Mouse (Mus musculus): Measurements from ENCODE around the gene Gng7. TPM values are rescaled to one million over a fixed set of nuclear protein-coding genes. Genes with fewer than 3 reads are reported as not detected.
"Not testable (repeated sequence)": the region's sequence is repeated elsewhere in the genome, so short reads cannot be mapped to it uniquely, and the experiment has no call there.

Gng7 gene
- 100 to 1,000 TPM; 166 to 173 TPM for total RNA-seq (2021)
- long read RNA-seq, transcript Gng7-201 (4 exons, 3,362 nt), result major isoform, 140 of 280 reads
- long read RNA-seq, transcript Gng7-205 (3 exons, 875 nt), result minor isoform, 14 of 280 reads
- long read RNA-seq, transcript Gng7-202 (4 exons, 3,425 nt), result minor isoform, 79 of 280 reads
- long read RNA-seq, partial matches to known transcripts, result 6 of 280 reads
- long read RNA-seq, other reads (novel, unspliced or antisense), result 41 of 280 reads

DNA sequence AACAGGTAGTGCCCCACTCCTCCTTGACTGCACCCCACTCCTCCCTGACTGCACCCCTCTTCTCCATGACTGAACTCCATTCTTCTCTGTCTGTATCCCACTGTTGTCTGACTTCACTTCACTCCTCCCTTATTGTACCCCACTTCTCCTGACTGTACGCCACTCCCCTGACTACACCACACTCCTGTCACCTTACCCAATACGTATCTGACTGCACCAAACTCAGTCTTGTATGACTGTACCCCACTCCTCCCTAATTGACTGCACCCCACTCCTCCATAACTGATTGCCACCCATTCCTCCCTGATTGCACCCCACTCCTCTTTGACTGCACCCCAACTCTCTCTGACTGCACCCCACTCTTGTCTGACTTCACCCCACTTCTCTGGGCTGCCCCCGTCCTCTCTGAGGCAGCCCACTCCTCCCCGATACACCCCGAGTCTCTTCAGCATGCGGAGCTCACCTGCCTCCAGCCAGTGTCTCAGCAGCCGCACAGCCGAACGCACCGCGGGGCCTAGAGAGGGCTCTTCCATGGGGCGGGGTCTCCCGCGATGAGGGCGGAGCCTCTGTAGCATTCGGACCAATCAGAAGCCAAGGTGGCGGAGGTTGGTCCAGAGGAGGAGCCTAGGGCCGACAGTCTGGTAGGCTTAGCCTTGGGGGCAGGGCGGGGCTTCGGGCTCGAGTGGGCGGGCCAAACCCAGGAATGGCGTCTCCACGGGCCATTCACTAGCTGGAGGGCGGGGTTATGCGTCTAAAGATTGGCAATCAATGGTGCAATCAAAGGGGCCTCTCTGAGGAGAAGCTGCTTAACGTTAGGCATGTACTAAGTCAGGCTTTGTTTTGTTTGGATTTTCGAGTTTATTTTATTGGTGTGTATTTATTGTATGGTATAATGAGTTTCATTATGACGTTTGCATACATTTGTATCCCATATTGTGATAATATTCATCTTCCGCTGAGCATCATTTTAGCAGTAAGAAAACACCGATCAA lies at the start of gene Gng7:
Gng7 (minus strand) TSS at position 553 of the 992 bp plus-strand sequence.
- peak; percentile 99 to 100 for DNase-seq (ENCODE audit: low spot score in 2 of 2)

DNA sequence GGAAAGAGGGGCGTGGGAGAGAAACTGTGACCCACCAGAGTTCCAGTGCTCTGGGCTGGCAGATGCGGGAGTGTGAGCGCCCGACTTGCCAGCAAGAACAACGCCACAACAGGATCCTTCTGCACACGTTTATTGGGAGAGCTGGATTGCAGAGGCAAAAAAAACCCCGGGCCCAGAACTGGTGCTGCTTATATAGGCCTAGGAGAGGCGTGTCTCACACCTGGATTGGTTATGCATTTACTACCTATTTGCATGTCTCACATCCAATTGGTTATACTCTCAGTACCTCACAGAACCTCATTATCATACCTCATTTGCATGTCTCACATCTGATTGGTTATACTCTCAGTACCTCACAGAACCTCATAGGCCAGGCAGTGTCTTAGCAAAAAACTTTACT lies 49.8 kb upstream of the Gng7 start:
- DNase-seq (ENCODE audit: low spot score in 2 of 2), result not testable (repeated sequence)

DNA sequence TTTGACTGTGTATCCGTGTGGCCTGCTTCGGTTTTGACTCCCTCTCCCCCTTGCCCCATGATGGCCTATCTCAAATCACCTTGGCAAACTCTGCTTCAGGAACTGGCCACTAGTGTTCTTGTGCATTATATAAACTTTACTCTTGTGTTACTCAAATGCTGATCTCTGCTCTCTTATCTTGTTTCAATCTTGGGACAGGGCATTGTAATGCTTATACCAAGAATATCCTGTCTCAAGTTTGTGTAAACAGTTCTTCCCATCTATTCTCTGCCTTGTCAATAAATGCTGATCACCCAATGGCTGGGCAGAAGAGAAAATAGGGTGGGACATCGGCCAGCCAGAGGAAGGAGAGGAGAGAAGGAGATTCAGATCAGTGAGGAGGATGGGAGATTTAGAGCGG lies 48.0 kb upstream of the Gng7 start:
- DNase-seq (ENCODE audit: low spot score in 2 of 2), result no peak

DNA sequence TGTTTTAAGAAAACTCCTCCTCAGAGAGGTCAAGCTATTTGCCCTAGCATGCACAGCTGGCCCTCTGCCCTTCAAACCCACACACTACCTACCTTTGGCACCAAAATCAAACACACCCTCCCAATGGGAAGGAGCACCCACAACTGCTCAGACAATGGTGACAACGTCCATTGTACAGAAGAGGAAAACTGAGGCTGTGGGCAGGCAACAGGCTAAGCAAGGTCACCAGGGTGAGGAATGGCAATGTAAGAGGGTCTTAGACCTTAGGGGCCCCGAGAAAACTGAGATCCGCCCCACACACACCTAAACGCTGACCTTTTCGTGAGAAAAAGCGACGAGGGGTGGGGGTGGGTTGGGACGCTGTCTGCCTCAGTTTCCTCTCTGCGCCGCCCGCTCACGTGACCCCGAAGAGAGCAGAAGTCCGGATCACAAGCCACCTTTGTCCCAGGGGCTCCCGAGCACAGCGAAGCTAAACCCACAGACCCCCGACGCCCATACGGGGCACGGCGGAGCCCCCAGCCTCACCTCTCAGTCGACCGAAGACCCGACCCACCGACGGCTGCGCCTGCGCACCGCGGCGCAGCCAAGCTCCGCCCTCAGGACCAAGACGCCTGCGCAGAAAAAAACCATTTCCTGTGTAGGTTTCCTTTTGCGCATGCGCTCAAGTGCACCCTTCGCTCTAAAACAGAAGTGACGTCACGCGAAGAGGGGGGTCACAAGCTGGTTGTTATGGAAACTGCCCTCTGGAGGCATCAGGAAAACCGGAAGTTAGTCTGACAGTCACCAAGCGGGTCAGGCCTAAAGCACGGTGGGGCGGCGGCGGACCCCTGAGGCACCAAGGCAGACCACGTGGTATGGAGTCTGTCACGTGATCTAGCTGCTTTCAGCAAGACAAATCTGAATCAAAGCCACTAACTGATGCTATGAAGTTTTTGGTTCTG lies 45.1 kb upstream of the Gng7 start, which contains the start of gene Sgta:
Sgta (minus strand) TSS at position 579 of the 941 bp plus-strand sequence.
- peak; percentile 99 to 100 for DNase-seq (ENCODE audit: low spot score in 2 of 2)

DNA sequence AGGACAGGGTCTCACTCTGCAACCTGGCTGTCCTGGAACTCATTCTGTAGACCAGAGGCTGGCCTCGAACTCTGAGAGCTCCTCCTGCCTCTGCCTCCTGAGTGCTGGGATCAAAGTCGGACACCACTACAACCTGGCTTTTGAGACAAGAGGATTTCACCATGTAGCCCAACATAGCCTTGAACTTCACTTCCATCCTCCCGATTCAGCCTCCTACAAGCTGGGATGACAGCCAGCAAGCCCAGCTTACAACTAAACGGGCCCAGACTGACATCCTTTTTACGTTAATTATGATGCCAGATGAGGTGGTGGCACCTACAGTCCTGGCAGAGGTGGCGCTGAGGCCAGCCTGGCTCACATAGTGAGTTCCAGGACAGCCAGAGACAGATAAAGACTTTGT lies 44.2 kb upstream of the Gng7 start:
- DNase-seq (ENCODE audit: low spot score in 2 of 2), result no peak

DNA sequence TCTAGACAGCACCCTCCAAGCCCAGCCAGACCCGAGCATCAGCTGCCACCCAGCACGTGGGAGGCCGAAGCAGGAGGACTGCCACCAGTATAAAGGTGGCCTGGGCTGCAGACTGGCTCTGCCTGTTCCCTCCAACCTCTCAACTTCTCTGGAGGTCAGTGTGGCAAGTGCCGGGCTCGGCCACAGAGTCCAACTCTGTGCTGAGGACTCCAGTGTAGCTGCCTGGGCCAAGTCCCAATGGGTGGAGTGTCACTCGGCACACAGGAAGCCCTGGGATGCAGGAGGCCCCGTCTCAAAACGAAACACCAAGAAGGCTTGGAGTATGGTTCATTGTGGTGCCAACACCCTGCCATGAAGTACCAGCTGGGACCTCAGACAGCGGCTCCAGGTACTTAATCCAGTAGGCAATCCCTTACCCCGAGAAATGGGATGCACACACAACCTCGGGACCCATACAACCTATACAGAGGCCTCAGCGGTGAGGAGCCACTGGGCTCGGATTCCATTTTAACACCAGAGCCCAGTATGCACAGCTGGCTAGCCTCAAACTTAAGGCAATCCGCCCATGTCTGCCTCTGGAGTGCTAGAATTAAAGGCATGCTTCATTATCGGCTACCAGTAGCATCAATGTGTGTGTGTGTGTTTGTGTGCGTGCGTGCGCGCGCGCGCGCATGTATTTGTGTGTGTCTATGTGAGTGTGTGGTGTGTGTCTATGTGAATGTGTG lies 42.8 kb upstream of the Gng7 start:
- no peak for DNase-seq (ENCODE audit: low spot score in 2 of 2)

DNA sequence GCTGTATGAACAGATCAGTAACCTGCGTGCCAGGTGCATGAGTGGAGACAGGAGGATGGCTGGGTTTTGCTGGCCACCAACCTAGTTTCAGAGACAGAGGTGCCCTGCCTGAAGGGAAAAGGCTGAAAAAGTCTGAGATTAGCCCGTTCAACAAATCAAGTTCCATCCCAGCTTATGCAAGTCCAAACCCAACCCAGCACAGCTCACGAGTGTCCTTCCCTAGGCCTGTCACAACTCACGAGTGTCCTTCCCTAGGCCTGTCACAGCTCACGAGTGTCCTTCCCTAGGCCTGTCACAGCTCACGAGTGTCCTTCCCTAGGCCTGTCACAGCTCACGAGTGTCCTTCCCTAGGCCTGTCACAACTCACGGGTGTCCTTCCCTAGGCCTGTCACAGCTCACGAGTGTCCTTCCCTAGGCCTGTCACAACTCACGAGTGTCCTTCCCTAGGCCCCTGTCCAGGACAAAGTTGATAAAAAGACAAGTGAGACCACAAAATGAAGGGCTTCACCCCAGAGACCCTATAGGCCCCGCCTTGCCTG lies 41.1 kb upstream of the Gng7 start:
- DNase-seq (ENCODE audit: low spot score in 2 of 2), result not testable (repeated sequence)

DNA sequence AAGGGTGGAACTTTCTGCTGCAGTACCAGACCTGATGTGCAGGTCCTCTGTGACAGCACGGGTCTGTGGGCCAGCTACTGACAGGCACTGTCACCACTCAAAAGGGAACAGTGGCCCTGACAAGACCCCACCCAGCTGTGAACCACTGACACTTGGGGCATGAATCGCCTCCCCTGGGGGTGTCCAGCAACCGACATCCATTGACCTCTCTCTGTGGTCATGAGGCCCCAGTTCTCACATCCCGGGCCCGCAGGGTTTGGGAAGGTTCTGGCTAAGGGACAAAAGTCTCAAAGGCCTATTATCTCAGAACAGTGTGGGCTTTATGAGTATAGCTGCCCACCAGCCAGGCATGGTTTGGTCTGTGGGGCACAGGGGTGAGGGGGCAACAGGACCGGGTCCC lies 40.4 kb upstream of the Gng7 start:
- no peak for DNase-seq (ENCODE audit: low spot score in 2 of 2)

DNA sequence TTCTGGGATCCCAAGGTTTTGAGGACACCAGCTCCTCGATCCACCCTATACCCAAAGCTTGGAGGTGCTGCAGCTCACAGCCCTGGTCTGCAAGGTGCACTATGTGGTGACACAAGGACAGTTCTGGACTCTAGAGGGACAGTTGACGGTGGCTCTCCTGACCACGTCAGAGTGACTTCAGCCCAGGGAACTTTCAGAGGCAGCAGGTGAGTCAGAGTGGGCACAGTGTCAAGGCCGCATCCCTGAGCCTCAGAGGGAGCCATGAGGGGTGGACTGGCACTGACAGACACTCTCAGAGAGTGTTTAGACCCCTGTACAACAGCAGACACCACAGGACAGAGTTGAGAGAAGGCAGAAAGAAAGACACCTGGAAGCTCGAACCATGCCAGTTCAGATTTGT lies 37.8 kb upstream of the Gng7 start:
- no peak for DNase-seq (ENCODE audit: low spot score in 2 of 2)

DNA sequence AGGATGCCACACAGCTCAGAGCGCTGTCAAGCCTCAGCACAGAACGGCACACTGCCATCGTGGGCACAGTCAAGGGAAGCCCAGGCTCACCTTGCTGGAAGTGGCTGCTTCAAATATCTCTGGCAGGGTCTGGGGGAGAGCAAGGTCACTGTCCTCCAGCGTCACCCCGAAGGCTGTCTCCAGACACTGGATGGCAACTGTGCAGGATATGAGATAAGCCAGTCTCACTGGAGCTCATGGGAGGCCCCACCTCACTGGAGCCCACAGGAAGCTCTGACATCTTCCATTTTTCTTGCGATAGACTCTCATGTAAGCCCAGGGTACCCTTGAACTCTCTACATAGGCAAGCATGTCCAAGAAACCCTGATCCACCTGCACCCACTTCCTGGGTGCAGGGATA lies 36.4 kb upstream of the Gng7 start:
- DNase-seq (ENCODE audit: low spot score in 2 of 2), result no peak

DNA sequence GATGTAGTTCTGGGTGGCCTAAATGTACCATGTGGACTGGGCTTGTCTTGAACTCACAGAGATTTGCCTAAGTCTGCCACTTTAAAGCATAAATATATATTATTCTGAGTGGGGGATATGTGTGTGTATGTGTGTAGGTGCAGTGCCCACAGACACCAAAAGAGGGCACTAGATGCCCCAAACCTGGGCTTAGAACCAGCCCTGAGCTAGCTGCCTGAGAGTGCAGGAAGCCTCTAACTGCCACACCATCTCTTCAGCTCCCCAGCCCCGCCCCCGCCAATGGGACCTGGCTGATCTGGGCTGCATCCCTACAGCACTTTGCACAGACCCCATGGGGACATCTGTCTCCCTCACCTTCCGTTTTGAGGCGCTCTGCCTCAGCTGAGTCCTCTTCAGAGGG lies 35.9 kb upstream of the Gng7 start:
- DNase-seq (ENCODE audit: low spot score in 2 of 2), result no peak

DNA sequence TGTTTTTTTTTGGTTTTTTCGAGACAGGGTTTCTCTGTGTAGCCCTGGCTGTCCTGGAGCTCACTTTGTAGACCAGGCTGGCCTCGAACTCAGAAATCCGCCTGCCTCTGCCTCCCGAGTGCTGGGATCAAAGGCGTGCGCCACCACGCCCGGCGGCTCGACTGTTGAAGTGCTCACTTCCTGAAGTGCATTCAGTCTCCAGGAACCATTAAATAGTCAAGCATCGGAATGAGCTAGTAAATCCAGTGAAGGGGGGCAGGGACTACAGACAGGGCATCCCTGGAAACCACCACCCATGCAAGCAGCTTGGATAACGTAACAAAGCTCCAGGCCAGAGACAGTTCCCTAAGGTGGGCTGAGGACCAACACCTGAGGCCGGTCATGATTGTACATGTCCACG lies 30.5 kb upstream of the Gng7 start:
- DNase-seq (ENCODE audit: low spot score in 2 of 2), result not testable (repeated sequence)

DNA sequence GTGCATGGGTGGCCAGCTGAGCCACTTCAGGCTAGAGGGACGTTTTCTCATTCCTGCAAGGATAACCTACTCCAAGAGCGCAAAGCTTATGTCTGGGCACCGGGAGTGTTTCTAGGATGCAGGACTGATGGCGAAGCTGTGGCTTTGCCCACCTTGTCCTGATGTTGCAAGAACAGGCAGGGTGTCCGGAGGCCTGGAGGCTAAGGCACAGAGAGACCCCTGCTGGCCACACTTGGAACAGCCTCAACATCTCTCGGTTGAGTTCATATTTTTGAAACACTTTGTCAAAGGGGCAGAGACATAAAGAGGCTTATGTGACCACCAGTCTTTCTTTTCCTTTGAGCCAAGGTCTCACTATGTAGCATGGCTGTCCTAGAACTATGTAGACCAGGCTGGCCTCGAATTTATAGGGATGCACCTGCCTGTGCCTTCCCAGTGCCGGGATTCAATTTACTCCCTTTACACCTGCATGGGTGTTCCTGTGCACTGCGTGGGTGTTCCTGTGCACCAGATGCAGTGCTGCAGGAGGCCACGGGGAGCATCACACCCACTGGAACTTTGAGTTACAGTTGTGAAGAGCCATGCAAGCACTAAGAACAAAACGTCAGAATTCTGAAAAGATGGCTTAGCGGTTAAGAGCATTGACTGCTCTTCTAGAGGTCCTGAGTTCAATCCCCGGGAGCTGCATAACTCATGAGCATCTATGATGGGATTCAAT lies 26.9 kb upstream of the Gng7 start:
- peak; percentile 54 to 83 for DNase-seq (ENCODE audit: low spot score in 2 of 2)

DNA sequence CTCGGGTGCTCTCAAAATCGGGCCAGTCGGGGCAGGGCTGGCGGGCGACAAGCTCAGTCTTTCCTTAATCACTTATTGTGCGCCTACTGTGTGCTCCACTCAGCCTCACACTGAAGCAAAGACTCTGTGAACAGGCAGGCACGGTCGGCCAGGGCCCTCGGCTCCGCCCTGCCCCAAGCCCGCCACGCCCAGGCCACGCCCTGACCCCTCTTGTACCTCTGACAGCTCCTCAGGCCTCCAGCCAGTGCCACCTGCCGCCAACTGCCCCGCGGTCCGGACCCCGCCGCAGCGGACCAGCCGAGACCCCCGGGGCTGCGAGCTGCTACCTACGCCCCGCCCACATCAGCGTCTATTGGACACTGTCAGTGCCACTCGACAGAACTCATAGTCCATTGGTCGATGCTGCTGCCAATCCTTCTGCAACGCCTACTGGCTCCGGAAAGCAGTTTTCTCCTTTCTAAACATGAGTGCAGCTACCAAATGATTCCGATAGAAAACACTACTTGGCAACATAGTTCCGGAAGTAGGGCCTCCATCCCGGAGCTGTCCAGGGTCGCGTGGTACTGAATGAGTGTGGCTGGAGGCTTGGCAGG lies 22.3 kb upstream of the Gng7 start, which contains the start of gene Slc39a3:
Slc39a3 (minus strand) TSS at position 439 of the 593 bp plus-strand sequence.
- DNase-seq (ENCODE audit: low spot score in 2 of 2), result peak; percentile 97 to 100

DNA sequence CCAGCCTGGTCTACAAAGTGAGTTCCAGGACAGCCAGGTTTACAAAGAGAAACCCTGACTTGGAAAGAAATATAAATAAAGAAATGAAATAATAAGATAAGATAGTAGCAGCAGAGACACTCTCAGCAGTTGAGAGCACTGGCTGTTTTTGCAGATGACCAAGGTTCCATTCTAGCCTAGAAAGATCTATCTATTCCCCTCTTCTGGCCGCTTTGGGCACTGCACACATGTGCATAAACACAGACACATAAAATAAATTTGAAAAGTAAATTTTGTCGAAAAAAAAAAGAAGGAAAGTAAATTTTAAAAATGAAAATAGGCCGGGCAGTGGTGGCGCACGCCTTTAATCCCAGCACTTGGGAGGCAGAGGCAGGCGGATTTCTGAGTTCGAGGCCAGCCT lies 21.5 kb upstream of the Gng7 start:
- DNase-seq (ENCODE audit: low spot score in 2 of 2), result no peak

DNA sequence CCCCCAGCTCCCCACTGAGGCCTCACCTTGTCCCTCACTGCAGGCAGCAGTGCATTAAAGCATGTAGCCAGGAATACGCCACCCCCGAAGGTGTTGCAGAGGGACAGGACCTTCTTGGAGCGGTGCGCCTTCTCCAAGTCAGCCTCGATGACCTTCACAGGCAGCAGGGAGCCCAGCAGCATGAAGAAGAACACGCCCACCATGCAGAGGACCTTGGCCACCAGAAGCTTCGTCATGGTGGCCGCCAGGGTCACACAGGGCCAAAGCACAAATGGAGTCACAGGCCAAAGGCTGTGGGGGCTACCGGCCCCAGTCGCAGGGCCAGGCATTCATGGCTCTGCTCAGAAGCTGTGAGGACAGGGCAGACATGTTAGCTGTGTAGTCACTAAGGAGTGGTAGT lies 18.8 kb upstream of the Gng7 start:
- no peak for DNase-seq (ENCODE audit: low spot score in 2 of 2)

DNA sequence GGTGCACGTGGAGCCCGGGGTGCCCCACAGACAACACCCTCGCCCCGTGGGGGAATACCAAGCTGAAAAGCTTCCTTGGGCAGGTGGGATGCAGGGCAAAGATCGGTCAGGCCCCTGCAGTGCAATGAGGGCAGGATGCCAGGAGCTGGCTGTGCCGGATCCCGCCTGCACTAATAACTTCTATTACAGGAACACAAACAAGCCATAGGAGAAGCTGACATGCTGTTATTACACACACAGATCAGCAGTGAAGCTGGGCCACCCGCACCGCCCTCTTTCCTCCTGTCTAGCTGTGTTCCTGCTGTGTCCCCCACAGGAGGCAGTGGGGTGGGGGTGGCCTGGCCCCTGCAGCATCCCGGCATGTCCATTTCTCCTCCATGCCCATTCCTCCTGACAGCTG lies 14.3 kb upstream of the Gng7 start:
- peak in 1 of 2 experiments; percentile 67 for DNase-seq (ENCODE audit: low spot score in 2 of 2)

DNA sequence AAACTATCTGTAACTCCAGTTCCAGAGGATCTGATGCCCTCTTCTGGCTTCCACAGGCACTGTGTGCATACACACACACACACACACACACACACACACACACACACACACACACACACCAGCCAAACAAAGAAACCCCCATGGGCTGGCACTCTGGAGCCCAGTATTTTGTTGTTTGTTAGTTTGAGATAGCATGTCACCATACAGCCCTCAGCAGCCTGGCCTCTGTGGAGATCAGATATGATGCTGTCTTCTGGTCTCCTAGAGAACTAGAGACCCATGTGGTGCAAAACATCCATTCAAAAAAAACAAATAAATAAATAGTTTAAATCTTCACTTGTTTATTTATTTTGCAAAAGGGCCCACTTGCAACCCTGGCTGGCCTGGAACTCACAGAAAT lies 13.5 kb upstream of the Gng7 start:
- no peak for DNase-seq (ENCODE audit: low spot score in 2 of 2)

DNA sequence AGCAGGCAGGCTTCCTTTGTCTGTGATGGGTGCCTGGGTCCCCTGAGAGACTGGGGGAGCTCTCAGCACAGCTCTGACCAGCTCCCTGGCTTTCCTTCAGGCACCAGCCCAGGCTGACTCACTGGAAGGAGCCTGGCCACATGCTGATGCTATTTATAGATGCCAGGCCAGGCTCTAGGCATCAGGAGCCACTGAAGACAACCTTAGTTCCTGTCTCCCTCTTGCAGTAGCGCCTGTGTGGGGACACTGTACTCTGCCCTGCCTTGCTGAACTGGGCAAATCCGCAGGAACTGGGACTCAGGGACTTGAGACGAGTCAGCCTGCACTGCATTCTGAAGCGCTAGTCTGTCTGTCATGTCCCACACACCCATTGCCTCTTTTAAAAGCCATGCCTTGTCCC lies 12.6 kb upstream of the Gng7 start:
- DNase-seq (ENCODE audit: low spot score in 2 of 2), result no peak

Data from layer of hippocampus, adult 18-20 months (tissue).